Mouse (Mus musculus): ENCODE results near the gene Sphk2. TPM values are rescaled to one million over a fixed set of nuclear protein-coding genes. Genes with fewer than 3 reads are reported as not detected.

Gene Sphk2
- total RNA-seq, 2 experiments from 2014 or later: 8.5 to 12.7 TPM

DNA sequence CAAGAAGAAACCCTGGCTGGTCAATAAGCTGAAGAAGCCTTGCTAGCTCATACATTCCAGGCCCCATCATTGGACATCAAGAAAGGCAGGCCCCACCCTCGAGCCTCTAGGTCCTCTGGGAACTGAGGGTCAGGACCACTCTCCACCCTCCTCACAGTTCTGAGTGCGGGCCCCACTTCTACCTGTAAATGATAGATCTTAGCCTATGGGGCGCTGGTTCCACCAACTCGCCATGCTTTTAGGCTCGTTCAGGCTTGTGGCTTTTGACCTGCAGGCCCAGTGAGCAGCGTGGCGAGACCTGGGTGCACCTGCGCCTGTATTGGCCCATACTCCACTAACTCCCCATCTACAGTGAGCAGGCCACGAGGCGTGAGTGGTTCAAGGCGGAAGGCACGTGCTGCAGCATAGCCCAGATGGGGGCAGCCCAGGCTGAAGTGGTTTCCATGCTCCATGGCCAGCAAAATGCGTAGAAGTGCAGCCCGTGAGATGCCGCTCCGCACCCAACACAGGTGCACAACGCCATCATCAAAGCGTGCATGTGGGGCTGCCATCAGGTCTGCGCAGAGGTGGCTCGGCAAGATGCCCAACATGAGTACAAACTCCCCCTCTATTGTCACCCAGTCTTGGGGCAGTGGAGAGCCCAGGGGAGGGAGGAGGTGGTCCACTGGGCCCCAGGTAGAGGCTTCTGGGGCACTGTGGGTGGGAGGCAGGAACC lies 7.2 kb downstream of the Sphk2 start:
- DNase-seq: no peak

DNA sequence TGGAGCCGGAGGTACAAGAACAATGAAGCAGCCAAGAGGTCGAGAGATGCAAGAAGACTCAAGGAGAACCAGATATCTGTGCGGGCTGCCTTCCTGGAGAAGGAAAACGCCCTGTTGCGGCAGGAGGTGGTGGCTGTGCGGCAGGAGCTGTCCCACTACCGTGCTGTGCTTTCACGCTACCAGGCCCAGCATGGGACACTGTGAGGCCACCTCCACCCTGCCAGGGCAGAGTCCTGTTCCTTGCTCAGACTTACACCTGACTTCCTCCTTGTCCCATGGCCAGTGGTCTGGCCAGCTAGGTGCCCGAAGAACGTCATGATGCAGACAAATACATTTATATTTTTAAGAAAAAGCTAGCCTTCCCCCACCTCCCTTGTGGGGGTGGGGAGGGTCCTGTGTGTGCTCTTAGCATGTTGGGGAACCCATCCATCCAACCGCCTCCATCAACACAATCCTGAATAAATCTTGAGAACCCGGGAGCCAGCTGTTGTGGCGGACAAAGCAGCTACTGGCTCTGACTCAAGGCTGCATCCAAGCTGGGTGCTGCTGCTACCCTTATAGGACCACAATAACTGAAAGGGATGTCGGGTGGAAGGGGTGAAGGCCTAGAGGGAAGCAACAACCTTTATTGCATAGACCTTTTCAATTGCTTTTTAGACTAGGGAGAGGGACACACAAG lies 8.0 kb downstream of the Sphk2 start:
- DNase-seq: peak; percentile 16

DNA sequence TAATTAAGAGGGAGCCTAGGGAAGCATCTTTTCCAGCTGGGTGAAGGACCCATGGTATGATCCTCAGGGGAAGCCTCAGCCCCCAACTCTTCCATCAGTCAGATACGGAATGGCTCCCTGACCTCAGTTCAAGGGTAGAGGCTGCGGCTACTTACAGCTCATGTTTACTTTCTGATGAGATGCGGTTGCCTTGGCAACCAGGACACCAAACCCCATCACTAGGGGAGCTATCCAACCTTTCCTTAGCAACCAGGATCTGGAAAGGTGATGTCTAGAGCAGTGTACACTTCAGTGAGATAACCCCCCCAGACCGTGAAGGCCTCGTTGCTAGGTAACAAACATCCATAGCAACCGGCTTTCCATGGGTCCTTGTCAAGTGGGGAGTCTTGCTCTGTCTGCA lies 8.8 kb downstream of the Sphk2 start:
- DNase-seq: peak; percentile 8

DNA sequence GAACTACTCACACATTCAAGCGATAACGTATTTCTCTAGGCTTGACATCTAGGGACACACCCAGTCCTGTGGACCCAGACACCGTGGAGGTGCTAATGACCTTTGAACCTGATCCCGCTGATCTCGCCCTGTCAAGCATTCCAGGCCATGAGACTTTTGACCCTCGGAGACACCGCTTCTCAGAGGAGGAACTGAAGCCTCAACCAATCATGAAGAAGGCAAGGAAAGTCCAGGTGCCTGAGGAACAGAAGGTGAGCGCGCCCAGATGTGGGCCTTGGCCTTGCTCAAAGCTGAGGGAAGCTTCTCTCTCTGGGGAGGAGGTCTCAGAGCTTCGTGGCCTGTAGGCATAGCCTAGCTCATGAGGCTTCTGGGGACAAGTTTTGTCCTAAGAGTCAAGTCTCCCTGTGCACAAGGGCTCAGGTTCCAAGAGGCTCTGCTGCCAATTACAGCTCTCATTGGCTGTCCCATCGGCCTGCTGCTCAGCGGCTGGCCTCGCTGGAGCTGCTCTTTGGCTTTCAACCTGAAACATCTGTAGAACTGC lies 9.5 kb downstream of the Sphk2 start:
- peak; percentile 74 for DNase-seq

DNA sequence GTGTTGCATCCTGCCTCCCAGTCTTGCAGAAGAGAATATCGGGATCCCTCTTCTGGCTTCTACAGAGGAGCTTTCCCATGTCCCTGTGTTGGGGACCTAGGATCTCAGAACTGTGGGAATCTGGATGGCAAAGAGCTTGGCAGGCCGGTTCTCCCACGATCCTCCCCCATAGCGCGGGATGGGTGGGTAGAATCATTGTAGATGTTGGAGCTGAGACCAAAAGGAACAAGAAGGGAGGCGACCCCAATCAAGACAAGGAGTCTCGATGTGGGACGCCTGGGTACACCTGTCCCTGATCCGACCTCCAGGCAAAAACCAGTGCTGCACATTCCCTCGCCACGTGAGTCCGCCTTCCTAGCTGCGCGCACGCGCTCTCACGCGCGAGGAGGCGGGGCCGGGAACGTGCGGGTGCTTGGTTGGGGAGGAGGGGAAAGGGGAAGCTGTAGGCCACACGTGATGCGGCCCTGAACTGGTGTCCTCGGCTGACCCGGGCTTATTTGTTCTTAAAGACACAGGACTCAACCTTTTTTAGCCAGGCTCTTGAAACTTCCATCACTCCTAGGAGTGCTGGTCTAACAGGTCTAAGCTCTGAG lies 10.3 kb downstream of the Sphk2 start:
- peak; percentile 98 for DNase-seq

DNA sequence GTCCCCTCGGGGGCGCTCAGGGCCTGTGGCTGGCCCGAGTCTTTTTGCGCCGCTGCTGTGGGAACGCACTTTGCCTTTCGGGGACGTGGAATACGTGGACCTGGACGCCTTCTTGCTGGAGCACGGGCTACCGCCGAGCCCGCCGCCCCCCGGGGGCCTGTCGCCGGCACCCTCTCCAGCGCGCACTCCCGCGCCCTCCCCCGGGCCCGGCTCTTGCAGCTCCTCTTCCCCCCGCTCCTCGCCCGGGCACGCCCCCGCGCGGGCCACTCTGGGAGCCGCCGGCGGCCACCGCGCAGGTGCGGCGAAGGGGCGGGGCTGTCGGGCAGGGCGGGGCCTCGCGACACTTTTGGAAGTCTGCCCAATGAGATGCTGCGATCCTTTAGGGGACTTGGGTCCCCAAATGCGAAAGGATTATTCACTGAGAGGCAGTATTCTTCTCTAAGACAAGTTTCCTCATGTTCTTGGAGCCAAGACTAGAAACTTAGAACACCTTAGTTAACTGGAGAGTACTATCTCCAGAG lies 11.0 kb downstream of the Sphk2 start:
- DNase-seq: peak; percentile 94

DNA sequence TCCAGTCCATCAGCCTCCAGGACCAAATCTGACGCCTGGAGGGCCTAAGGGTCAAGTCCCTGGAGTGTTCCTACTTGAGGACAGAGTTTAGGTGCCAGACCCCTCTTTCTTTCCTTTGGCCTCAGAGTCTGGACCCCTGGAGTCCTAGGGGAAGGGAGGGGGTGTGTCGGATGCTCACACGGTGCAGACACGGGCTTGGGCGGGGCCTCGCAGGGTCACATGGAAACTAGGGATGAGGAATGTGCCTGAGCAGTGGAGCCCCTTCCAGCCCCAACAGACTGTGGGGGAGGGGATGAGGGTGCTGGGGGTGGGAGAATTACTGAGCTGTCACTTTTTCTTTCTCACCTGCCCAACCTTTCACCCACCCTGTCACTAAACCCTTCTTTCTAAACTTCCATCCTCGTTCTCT lies 11.9 kb downstream of the Sphk2 start:
- DNase-seq: peak; percentile 92

DNA sequence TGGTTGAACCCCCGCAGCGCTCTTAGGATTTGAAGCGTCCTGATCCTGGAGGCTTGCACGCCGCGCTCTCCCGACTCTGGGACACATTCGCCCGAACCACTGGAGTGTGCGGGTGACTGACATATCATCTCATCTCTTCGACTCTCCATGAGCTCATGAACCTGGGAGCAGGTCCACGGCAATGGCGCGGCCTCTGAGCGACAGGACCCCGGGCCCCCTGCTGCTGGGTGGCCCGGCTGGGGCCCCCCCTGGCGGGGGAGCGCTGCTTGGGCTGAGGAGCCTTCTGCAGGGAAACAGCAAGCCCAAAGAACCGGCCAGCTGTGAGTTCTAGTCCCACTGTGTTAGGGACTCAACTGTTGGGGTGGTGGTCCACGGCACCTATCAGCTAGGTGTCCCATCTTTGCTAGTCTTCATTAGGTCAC lies 12.3 kb downstream of the Sphk2 start:
- DNase-seq: peak; percentile 66

DNA sequence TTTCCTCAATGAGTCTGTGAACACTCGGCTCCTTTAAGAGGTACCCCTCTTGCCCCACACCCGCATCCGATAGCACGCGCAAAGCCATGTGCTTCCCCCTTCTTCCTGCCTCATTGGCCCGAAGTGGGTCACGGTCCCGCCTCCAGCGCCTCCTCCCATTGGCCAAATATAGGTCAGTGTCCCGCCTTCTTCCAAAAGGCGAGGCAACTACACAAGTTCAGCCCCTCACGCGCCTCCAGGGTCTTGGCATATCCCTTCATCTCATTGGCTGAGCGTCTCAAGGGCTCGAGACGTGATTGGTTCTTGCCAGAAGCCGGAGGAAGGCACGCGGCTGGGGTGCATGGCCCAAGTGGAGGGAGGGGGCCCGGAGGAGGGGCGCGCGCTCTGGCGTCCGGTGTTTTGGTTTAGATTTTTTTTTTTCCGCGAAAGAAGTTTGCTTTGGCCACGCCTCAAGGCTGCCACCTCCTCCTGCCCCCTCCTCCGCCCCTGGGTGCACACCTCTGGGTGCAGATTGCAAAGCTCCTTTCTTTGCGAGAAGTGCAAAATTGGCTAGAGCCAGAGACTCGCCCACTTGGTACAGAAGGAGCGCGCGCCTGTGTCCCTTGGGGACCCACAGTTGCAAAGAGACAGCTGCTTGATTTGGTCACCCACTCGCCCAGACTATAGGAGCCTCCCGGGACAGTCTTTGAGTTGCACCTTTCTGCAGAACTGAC lies 12.9 kb downstream of the Sphk2 start, which contains the start of gene Dbp:
Gene Dbp, plus strand, starts transcription at position 359 of the 713 bp plus-strand sequence.
- peak; percentile 100 for DNase-seq

DNA sequence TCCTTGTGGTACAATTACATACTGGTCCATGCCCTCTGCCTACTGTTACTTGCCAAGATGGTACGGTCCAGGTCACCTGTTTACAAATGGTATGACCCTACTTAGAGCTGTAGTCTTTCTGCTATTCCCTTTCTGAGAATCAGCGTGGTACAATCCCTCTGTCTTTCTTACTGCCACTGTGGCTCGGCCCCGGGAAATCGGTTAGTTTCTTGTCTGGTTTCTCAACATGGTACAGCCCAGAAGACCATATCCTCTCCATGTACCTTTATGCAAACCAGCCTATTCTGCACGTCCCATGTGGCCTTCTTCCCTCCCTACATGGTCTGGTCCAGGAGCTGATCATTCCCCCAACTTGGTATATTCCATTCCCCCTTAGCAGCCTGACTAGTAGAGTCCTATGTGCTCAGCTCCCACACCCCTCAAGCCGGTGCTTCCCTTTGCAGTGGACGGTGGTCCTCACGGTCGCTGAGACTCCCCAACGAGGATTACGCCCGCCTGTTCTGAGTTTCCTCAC lies 13.7 kb downstream of the Sphk2 start:
- peak; percentile 77 for DNase-seq

DNA sequence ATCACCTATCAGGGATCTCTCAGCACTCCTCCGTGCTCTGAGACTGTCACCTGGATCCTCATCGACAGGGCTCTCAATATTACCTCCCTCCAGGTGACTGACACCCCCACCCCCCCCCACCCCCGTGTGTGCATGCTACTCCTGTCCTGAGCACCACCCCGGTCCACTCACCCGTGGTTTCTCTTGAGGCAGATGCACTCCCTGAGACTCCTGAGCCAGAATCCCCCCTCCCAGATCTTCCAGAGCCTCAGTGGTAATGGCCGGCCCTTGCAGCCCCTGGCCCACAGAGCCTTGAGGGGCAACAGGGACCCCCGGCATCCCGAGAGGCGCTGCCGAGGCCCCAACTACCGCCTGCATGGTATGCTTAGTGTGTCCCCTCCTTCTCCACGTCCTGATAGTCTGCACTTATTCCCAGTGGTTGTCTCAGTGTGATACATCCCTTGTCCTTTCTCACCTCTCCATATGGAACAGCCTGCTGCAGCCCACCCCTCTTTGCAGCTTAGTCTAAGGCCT lies 14.2 kb downstream of the Sphk2 start:
- DNase-seq: peak; percentile 39

DNA sequence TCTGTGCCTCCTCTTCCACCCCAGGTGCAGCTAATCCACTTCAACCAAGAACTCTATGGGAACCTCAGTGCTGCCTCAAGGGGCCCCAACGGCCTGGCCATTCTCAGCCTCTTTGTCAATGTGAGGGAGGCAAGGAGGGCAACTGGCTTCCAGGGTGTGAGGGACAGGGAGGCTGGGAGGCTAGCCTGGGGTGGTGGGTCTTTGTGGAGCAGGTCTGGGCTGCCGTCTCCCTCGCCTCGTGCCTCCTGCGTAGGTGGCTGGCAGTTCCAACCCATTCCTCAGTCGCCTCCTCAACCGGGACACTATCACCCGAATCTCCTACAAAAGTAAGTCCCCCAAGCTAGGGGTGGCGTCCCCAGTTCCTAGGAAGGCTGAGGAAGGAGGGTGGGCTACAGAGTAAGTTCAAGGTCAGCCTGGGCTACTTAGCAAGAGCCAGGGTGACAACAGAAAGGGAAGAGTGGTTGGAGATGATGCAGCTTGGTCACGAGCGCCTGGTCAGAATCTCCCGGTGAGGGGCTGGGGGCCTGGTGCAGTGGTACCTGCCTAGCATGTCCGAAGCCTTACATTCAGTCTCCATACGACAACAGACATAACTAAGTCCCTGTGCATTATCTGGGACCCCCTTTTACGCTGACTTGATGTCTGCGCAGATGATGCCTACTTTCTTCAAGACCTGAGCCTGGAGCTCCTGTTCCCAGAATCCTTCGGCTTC lies 14.8 kb downstream of the Sphk2 start:
- DNase-seq: peak; percentile 29

DNA sequence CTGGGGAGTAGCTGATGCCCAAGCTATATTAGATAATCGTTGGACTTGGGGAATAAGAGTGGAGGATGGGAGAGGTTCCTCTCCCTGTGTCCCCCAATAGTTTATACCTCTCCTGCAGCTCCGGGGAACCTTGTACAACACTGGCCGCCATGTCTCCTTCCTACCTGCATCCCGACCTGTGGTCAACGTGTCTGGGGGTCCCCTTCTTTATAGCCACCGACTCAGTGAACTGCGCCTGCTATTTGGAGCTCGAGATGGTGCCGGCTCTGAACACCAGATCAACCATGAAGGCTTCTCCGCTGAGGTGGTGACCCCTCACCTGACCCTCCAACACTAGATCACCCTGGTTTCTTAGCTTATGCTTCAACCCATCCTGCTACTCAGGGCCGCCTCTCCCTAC lies 15.5 kb downstream of the Sphk2 start:
- DNase-seq: no peak

DNA sequence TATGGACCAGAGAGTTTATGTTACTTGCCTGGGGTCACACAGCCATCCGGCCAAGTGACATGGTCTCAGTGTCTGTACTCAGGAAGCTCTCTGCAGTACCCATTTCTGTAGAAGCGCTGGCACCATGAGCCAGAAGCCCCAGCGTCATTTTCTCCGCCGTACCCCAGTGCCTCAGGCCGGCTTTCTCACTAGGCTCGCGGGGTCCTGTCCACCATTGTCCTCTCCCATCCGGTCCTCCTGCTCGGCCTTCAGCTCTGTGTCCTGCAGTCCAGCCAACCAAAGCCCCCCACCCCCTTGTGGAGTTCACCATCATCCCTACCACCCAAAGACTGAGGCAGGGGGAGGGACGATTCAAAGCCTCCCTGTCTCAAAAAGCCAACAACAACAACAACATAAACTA lies 16.2 kb downstream of the Sphk2 start:
- DNase-seq: peak; percentile 13

DNA sequence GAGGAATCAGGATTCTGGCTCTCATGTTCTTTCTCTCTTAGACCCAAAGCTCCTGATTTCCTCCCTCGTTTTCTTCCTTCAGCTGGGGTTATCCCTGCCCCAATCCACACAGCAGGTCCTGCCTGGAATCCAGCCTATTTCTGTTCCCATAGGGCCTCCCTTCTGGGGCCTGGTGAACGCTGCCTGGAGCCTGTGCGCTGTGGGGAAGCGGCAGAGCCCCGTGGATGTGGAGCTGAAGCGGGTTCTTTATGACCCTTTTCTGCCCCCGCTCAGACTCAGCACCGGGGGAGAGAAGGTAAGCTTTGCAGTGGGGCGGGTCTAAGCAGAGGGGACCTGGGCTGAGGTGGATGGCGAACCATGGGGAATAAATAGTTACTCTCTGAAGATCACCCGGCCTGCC lies 16.7 kb downstream of the Sphk2 start:
- peak; percentile 31 for DNase-seq

DNA sequence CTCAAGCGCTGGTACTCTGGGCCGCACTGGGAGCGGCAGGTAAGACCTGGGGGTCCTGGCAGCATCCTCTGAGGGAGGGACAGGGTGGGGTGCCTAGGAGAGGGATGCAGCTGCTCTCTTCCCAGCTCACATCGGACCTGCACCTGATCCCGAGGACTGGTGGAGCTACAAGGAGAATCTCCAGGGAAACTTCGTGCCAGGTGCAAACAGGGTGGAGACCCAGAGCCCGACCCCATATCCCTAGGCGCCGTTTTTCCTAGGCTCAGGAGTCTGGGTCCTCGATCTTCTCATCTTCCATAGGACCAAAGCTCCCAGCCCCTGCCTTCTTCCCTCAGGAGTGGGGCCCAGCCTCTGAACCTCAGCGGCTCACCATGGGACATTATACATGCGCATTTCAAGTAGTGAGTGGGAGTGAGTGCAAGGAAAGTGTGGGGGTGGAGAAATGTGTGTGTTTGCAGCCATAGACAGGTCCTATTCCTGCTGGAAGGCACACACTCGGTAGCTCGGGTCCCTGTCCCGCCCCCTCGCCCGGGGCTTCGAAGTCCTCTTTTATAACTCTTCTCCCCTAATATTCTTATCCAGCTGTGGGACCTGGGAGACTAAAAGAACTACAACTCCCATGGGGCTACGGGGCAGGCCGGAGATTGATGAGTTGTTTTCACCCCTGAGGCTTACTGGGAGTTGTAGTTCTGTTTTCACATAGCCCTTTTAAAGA lies 17.3 kb downstream of the Sphk2 start:
- DNase-seq: peak; percentile 80

DNA sequence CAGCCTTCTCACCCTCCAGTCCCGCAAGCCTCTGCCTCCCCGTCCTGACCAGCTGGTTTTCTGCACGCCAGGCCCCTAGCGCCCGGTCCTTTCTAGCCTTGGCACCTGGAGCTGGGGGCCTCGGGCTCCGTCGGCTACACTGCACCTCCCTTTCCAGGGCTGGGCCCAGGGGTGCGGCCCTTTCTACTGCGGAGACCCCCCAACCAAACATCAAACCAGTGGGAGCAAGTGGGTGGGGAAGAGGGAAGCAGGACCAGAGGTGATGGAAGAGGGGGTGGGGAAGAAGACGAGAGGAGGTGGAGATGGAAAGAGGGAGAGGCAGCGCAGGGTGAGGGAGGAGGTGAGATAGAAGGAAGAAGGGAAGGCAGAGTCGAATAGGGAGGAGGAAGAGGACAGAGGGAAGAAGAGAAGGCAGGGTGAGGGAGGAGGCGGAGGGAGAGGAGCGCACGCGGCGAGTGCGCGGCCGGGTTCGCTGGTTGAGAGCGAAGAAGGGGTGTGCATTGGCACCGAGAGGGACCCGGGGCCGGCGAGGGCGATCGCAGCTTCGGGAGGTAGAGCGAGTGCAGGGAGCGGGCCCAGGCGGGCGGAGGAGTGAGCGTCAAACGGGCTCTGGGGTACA lies 18.2 kb downstream of the Sphk2 start, which contains the start of gene Car11:
Gene Car11, plus strand, starts transcription at position 321 of the 619 bp plus-strand sequence.
- peak; percentile 17 for DNase-seq

DNA sequence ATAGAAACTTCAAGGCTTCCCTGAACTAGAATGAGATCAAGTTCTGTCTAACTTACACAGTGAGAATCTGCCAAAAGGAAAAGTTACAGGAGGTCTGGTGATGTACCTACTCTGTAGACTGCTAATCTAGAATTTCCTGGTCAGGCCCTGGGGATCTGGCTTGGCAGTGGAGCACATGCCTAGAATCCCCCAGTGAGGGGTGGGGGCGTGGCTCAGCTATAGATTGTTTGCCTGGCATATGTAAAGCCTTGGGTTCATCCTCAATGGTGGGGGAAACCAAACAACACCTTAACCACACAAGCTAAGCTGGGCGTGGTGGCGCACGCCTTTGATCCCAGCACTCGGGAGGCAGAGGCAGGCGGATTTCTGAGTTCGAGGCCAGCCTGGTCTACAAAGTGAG lies 19.9 kb downstream of the Sphk2 start:
- no peak for DNase-seq

DNA sequence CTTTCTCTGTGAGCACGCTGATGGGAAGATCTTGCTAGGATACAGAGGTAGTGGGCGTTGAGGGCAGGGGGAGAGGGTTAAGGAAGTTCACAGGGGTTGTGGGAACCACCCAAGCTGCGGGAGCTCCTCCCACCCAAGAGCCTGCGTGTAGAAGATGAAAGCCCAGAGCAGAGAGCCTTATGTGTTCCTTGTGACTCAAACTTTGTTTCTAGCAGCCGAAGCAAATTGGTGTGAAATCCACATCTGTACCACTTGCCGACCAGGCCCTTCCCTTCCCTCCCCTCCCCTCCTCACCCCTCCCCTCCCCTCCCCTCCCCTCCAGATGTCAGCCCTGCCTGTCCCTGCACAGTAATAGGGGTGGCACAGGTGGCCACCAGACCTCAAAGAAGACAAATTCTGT lies 22.7 kb downstream of the Sphk2 start:
- DNase-seq: no peak

Measured in gastrocnemius, postnatal 25 days (tissue).